Mouse (Mus musculus) T-helper 17 cell (primary cell): ENCODE measurements around the gene Enthd1.

Experiments
- in situ Hi-C, 2 experiments: fragments of 300-600 bp; cut with MboI, MseI; formaldehyde crosslinking; loops; 1 replicate in 1 of 2; 2 replicates in 1 of 2; pipeline ENCODE4 v1.15.1; 2025; ENCODE audit warnings: high pct_unique_total_duplicates in 2 of 2

Enthd1 gene

DNA sequence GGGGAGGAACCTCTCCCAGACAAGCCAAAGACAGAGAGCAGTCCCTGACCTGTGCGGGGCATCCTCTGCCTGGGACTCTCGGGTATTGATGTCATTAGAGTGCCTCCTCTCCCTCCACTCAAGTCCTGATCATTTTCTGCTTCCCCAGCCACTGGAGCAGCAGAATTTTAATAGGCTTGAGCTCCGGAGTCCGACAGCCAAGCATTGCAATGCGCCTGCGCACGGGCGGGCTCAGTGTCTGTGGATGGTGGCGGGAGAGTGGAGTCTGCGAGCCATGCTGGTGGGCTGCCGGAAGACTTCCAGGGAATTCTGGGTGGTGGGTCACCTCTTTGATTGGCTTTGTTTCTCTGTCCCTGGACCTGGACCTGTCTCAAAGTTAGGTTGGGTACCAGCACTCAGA is 134.6 kb downstream of the Enthd1 start:
- in situ Hi-C loops = no loop called here

DNA sequence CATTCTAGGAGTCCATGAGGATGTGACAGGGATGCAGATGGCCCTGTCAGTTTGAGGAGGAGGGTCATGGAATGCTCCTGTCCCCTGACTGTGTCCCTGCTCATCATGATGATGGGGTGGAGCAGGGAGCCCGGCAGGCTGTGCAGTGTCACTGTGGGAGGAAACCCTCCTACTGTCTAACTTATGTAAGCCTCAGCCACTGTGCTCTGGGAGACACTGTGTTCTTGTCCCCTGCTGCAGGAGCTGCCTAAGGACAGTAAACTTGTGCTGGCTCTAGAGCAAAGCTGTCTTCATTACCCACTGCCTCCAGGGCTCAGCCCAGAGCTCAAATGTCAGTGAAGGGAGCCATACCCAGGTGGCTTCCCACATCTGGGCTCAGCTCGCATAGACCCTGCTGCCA is 146.8 kb downstream of the Enthd1 start:
- in situ Hi-C loops = no loop called here

DNA sequence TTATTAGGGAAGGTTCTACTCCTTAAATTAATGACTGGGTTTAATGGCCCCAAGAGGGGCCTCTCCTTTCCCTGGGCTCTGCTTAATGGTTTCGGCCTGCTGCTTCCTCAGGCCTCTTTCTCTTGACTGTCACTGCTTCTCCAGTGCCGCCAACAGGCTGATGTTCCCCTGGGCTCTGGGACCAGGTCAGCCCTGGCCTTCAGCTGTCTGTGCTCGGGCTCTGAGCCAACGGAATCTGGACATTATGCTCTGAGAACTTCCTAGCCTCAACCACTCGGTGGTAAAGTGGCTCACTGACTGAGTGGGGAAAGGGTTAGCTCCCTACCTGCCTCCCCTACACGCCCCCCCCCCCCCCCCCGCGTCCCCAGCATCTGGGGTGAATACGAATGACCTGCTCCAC is 147.9 kb downstream of the Enthd1 start:
- in situ Hi-C loops = no loop called here

DNA sequence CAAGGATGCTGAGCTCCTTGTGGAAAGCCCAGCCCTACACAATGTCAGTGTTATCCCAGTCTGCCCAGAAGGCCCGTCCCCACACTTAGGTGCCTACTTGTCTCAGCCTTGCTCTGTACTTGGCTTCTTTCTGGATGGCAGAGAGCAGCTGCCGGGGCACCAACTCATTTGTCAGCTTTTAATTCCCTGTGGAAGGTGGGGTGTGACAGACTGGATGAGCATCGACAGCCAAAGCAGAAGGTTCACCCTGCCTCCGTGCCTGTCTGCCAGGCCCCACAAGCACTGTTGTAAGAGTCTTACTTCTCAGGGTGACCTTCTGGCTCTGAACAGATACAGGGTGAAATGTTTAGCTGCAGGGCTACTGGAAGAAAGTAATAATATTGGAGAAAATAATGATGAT is 149.8 kb downstream of the Enthd1 start:
- in situ Hi-C loops = no loop called here

DNA sequence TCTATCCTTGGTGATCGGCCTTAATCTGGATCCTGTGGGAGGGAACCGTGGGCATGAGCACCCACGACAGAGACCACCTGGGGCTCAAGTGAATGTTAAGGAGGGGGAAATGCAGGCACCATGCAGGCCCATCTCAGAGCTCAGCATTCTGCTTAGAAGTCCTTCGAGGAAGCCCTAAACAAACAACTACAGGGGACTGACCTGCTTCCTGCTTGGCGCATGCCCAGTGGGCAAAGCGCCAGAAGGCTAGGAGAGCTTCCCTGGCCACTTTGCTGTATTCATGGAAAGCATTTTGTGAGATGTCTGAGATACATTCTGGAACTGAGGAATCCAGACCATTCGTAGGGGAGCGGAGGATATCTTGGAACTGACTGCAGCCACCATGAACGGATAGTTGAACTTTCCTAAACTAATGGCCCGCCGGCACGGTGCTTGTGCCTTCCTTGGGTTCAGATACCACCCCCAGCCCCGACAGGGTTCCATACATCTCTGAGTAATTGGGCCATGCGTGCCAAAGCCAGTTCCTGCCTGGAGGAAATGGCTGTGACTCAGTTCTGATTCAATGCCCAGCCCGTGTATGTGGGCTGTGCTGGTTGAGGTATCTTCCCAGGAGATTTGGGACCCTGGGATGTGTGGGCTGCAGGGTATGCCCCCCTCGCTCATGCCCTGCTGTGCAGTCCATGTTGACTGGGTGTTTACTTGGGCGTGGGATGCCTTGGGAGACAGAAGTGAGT is 150.8 kb downstream of the Enthd1 start:
- in situ Hi-C loops = no loop called here

DNA sequence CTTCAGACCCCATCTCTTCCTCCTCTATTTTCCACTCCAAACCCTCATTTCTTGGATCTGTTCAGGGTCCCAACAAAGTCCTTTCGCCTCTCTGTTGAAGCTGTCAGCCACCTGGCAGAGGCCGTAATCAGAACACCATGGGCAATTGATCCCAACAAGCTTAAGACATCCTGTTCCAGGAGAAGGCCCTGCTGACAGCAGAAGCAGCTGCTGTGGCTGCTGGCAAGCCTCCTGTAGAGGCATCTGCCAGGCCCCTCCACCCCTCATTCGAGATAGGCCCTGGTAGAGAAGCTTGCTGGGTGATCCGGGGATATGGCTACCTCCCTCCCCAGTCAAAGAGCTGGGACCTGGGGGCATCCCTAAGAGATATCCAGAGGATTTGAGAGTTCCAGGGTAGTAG is 151.9 kb downstream of the Enthd1 start:
- in situ Hi-C loops = no loop called here

DNA sequence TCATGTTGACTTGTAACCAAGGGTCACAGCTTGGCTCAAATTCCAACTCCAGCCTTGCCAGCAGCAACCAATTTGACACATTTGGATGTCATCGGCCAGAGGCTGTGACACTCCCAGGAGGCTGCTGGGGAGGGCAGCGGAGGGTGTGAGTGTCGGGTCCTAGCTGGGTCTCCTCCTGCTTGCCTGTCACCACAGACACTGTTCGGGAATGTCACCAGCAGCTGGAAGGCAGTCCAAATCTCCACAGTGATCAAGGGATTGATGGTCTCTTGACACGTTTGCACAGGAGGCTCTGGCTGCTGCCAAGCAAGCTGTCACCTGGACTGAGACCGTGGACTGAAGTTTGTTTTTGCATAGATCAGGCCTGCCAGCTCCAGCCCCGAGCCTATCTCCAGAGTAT is 154.3 kb downstream of the Enthd1 start:
- in situ Hi-C loops = no loop called here

DNA sequence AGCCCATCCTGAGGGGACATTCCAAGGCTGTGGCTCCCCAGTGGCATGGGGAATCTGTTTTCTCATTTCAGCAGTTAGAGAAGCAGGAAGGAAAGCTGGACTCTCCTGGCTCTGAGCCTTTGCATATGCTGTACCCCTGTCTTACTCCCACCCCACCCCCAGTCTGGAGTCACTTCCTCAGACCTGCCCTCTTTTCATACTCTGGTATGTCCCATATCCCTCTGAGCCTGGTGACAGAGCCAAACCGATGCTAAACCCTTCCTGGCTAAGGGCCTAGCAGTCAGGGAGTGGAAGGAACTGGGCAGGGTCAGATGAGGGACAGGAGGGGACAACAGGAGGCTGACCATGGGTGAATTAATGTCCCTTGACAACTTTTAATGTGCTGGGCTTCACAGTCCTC is 157.1 kb downstream of the Enthd1 start:
- in situ Hi-C loops = no loop called here
